Mouse (Mus musculus) CH12.LX (cell line): ENCODE results near the gene Kcnj15. TPM values are rescaled to one million over a fixed set of nuclear protein-coding genes. Genes with fewer than 3 reads are reported as not detected.

Source experiments
- DNase-seq: peaks from one replicate; pipeline ENCODE4 v3.0.0-alpha.2; 2013; ENCODE audit errors: extremely low read depth
- H3K27ac ChIP-seq: 2 replicates; pipeline ENCODE4 v1.5.1; 2012; ENCODE audit warnings: low read depth, mild to moderate bottlenecking, control low read depth, moderate library complexity; ENCODE audit not compliant: insufficient read depth
- H3K27me3 ChIP-seq: replicated peaks from 2 replicates; pipeline ENCODE3; 2012; ENCODE audit warnings: inconsistent platforms
- H3K36me3 ChIP-seq, 2 experiments: replicated peaks in 1 of 2; 2 replicates each; pipeline versions ENCODE3 to v1.6.1; 2012; ENCODE audit warnings: inconsistent platforms in 1 of 2, low read length in 1 of 2, mild to moderate bottlenecking in 1 of 2, mixed read lengths in 1 of 2, moderate library complexity in 1 of 2; ENCODE audit not compliant: control insufficient read depth in 1 of 2, insufficient read depth in 1 of 2
- H3K4me1 ChIP-seq, 2 experiments: 2 replicates each; pipeline ENCODE4 v1.6.1; 2012; ENCODE audit warnings: inconsistent platforms in 1 of 2, moderate library complexity in 1 of 2; ENCODE audit not compliant: insufficient read depth in 2 of 2, control insufficient read depth in 1 of 2
- H3K4me2 ChIP-seq: 2 replicates; pipeline ENCODE4 v1.6.1; 2012; ENCODE audit warnings: low read depth, mild to moderate bottlenecking, control low read depth; ENCODE audit not compliant: poor library complexity, insufficient read depth, severe bottlenecking
- H3K4me3 ChIP-seq, 3 experiments: fragments of 150-350 bp in 1 of 3; sonication (generic) in 1 of 3; replicated peaks in 1 of 3; 2 replicates each; pipeline versions ENCODE3 to v1.5.1; 2011 to 2012; ENCODE audit warnings: low read depth in 2 of 3, low read length in 2 of 3, mild to moderate bottlenecking in 2 of 3, moderate library complexity in 2 of 3, control low read depth in 1 of 3, improper control_type of control experiment in 1 of 3, inconsistent platforms in 1 of 3, mixed read lengths in 1 of 3; ENCODE audit not compliant: poor library complexity in 1 of 3
- H3K79me2 ChIP-seq: replicated peaks from 2 replicates; pipeline ENCODE4 v1.6.1; 2012; ENCODE audit warnings: mild to moderate bottlenecking, moderate library complexity; ENCODE audit not compliant: control insufficient read depth, poor library complexity, insufficient read depth, severe bottlenecking; ENCODE audit errors: extremely low read depth
- H3K9ac ChIP-seq: 2 replicates; pipeline ENCODE4 v1.6.1; 2012; ENCODE audit warnings: low read depth, mild to moderate bottlenecking, control low read depth, moderate library complexity; ENCODE audit not compliant: insufficient read depth
- H3K9me3 ChIP-seq: replicated peaks from 2 replicates; pipeline ENCODE3; 2012; ENCODE audit warnings: low read length, inconsistent platforms, mixed read lengths
- BHLHE40 ChIP-seq: IDR thresholded peaks from 2 replicates; pipeline ENCODE4 v1.6.1; 2011; ENCODE audit warnings: mild to moderate bottlenecking, low read depth, low read length, improper control_type of control experiment
- CHD2 ChIP-seq: IDR thresholded peaks from 2 replicates; pipeline ENCODE4 v1.6.1; 2011; ENCODE audit warnings: low read length, improper control_type of control experiment
- E2F4 ChIP-seq: IDR thresholded peaks from 2 replicates; pipeline ENCODE4 v1.6.1; 2011; ENCODE audit warnings: low read depth, low read length, improper control_type of control experiment; ENCODE audit not compliant: insufficient replicate concordance
- ELF1 ChIP-seq: IDR thresholded peaks from 2 replicates; pipeline ENCODE4 v1.6.1; 2014; ENCODE audit warnings: low read depth, mild to moderate bottlenecking, inconsistent platforms, low read length, improper control_type of control experiment
- EP300 ChIP-seq: IDR thresholded peaks from 2 replicates; pipeline ENCODE4 v1.6.1; 2011; ENCODE audit warnings: low read length, improper control_type of control experiment
- ETS1 ChIP-seq: conservative IDR thresholded peaks from 2 replicates; pipeline ENCODE4 v1.6.1; 2012; ENCODE audit warnings: low read depth, mild to moderate bottlenecking, inconsistent platforms, low read length, improper control_type of control experiment, moderate library complexity
- GABPA ChIP-seq: IDR thresholded peaks from 2 replicates; pipeline ENCODE4 v1.6.1; 2012; ENCODE audit warnings: low read depth, low read length, improper control_type of control experiment, inconsistent platforms; ENCODE audit not compliant: insufficient replicate concordance
- HCFC1 ChIP-seq: IDR thresholded peaks from 2 replicates; pipeline ENCODE4 v1.6.1; 2012; ENCODE audit warnings: low read depth, mild to moderate bottlenecking, inconsistent platforms, low read length, improper control_type of control experiment
- JUN ChIP-seq: IDR thresholded peaks from 2 replicates; pipeline ENCODE4 v1.6.1; 2011; ENCODE audit warnings: low read depth, mild to moderate bottlenecking, low read length, improper control_type of control experiment, moderate library complexity; ENCODE audit not compliant: insufficient read depth
- JUND ChIP-seq: conservative IDR thresholded peaks from 2 replicates; pipeline ENCODE4 v1.6.1; 2011; ENCODE audit warnings: low read depth, low read length, improper control_type of control experiment
- MAX ChIP-seq: IDR thresholded peaks from 2 replicates; pipeline ENCODE4 v1.6.1; 2011; ENCODE audit warnings: low read length, improper control_type of control experiment
- MEF2A ChIP-seq: IDR thresholded peaks from 2 replicates; pipeline ENCODE4 v1.6.1; 2014; ENCODE audit warnings: low read depth, mild to moderate bottlenecking, inconsistent platforms, low read length, improper control_type of control experiment, borderline replicate concordance
- MXI1 ChIP-seq: IDR thresholded peaks from 2 replicates; pipeline ENCODE4 v1.6.1; 2011; ENCODE audit warnings: mild to moderate bottlenecking, low read depth, low read length, improper control_type of control experiment
- MYC ChIP-seq: IDR thresholded peaks from 2 replicates; pipeline ENCODE4 v1.6.1; 2011; ENCODE audit warnings: low read depth, mild to moderate bottlenecking, improper control_type of control experiment, low read length
- NELFE ChIP-seq: IDR thresholded peaks from 2 replicates; pipeline ENCODE4 v1.6.1; 2011; ENCODE audit warnings: low read depth, low read length, improper control_type of control experiment
- NRF1 ChIP-seq: IDR thresholded peaks from 2 replicates; pipeline ENCODE4 v1.6.1; 2014; ENCODE audit warnings: low read depth, mild to moderate bottlenecking, inconsistent platforms, low read length, improper control_type of control experiment, moderate library complexity
- PAX5 ChIP-seq: IDR thresholded peaks from 2 replicates; pipeline ENCODE4 v1.6.1; 2012; ENCODE audit warnings: low read length, inconsistent platforms, mixed read lengths
- POLR2A ChIP-seq: IDR thresholded peaks from 2 replicates; pipeline ENCODE4 v1.6.1; 2011; ENCODE audit warnings: low read depth, mild to moderate bottlenecking, improper control_type of control experiment, low read length
- POLR2AphosphoS2 ChIP-seq: IDR thresholded peaks from 2 replicates; pipeline ENCODE4 v1.6.1; 2011; ENCODE audit warnings: low read depth, low read length, improper control_type of control experiment
- RAD21 ChIP-seq: IDR thresholded peaks from 2 replicates; pipeline ENCODE4 v1.6.1; 2011; ENCODE audit warnings: low read depth, mild to moderate bottlenecking, low read length, improper control_type of control experiment, moderate library complexity
- RCOR1 ChIP-seq: conservative IDR thresholded peaks from 2 replicates; pipeline ENCODE4 v1.6.1; 2012; ENCODE audit warnings: low read depth, mild to moderate bottlenecking, inconsistent platforms, low read length, improper control_type of control experiment
- SIN3A ChIP-seq: IDR thresholded peaks from 2 replicates; pipeline ENCODE4 v1.6.1; 2012; ENCODE audit warnings: low read length, improper control_type of control experiment, inconsistent platforms
- SMC3 ChIP-seq: IDR thresholded peaks from 2 replicates; pipeline ENCODE4 v1.6.1; 2011; ENCODE audit warnings: low read depth, low read length, improper control_type of control experiment
- TBP ChIP-seq: conservative IDR thresholded peaks from 2 replicates; pipeline ENCODE4 v1.6.1; 2011; ENCODE audit warnings: low read depth, low read length, improper control_type of control experiment
- TCF12 ChIP-seq: IDR thresholded peaks from 2 replicates; pipeline ENCODE4 v1.6.1; 2014; ENCODE audit warnings: low read depth, mild to moderate bottlenecking, inconsistent platforms, low read length, improper control_type of control experiment
- UBTF ChIP-seq: IDR thresholded peaks from 2 replicates; pipeline ENCODE4 v1.6.1; 2012; ENCODE audit warnings: low read depth, mild to moderate bottlenecking, inconsistent platforms, low read length, improper control_type of control experiment, moderate library complexity
- USF1 ChIP-seq: IDR thresholded peaks from 2 replicates; pipeline ENCODE4 v1.6.1; 2014; ENCODE audit warnings: low read depth, mild to moderate bottlenecking, inconsistent platforms, low read length, improper control_type of control experiment
- USF2 ChIP-seq: conservative IDR thresholded peaks from 2 replicates; pipeline ENCODE4 v1.6.1; 2011; ENCODE audit warnings: low read depth, low read length, improper control_type of control experiment
- ZC3H11A ChIP-seq: IDR thresholded peaks from 2 replicates; pipeline ENCODE4 v1.6.1; 2012; ENCODE audit warnings: low read depth, mild to moderate bottlenecking, inconsistent platforms, low read length, improper control_type of control experiment
- ZKSCAN1 ChIP-seq: IDR thresholded peaks from 2 replicates; pipeline ENCODE4 v1.6.1; 2012; ENCODE audit warnings: low read depth, inconsistent platforms, low read length, improper control_type of control experiment, borderline replicate concordance
- ZMIZ1 ChIP-seq: IDR thresholded peaks from 2 replicates; pipeline ENCODE4 v1.6.1; 2012; ENCODE audit warnings: low read depth, mild to moderate bottlenecking, inconsistent platforms, low read length, improper control_type of control experiment
- ZNF384 ChIP-seq: IDR thresholded peaks from 2 replicates; pipeline ENCODE4 v1.6.1; 2012; ENCODE audit warnings: low read depth, low read length, improper control_type of control experiment, inconsistent platforms
- dilution Hi-C: fragments of 300-500 bp; cut with MboI; formaldehyde crosslinking; loops from 2 replicates; pipeline ENCODE4 v1.14.3; 2020; ENCODE audit warnings: low sequenced_read_pairs; ENCODE audit not compliant: extremely low pct_unique_long_range_greater_than_20kb, extremely low pct_ligation_motif_present
- in situ Hi-C: fragments of 300-500 bp; cut with MboI; formaldehyde crosslinking; loops from 3 replicates; pipeline ENCODE4 v1.14.3; 2019; ENCODE audit warnings: low sequenced_read_pairs, low pct_ligation_motif_present, low pct_unique_long_range_greater_than_20kb, mixed read lengths
- polyA plus RNA-seq: library from polyadenylated mRNA; unstranded; fragments of >175 nt; gene quantifications from 2 replicates; pipeline ENCODE4 v1.2.1, GENCODE M21; 2012; ENCODE audit warnings: low read depth; ENCODE audit not compliant: insufficient read length
- total RNA-seq, 2 experiments: library from RNA; depleted of rRNA; stranded (reverse); fragments of 300-350 nt in 1 of 2; fragments of >200 nt in 1 of 2; gene quantifications; 2 replicates each; pipeline ENCODE4 v1.2.3; 2012 to 2014

The Kcnj15 gene
- total and polyA plus RNA-seq, 3 experiments = 0.37 to 1.1 (median 0.51) TPM

DNA sequence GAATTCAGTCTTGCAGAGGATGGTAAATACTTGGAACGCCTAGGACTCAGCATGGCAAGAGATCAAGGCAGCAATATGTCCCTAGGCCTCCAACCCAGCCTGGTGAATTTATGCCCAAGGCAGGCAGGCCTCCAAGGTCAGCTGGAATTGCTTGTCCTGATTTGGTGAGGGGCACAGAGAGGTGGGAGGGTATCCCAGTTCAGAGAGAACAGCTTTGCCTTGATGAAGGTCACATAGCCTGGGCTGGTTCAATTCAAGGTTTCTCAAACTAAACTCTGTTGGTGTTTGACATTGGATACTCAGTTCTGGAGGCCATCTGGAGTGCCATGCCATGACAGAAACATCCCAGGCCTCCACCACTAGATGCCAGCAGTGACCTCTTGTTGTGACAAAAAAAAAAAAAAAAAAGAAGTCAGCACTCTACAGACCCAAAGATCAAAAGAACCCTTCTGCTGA is 48.3 kb upstream of the Kcnj15 start (continued):
- no peak for TF ChIP-seq POLR2AphosphoS2
- TF ChIP-seq ZNF384 = peak; percentile 100
- no peak for TF ChIP-seq GABPA
- no peak for TF ChIP-seq PAX5
- TF ChIP-seq USF2 = no peak
- TF ChIP-seq NRF1 = 0 out of 2 replicates have a peak, but pooled peaks have one; percentile 27
- TF ChIP-seq NELFE = peak; percentile 54; the same call in 1 of the 2 replicates
- TF ChIP-seq ETS1 = 0 out of 2 replicates have a peak, but pooled peaks have one; percentile 29
- TF ChIP-seq MEF2A = peak; percentile 75
- TF ChIP-seq MXI1 = no peak
- TF ChIP-seq SIN3A = peak; percentile 63; the same call in 1 of the 2 replicates
- TF ChIP-seq MAX = peak; percentile 60
- TF ChIP-seq POLR2A = no peak
- TF ChIP-seq EP300 = peak; percentile 26; the same call in 1 of the 2 replicates
- peak; percentile 55; the same call in 1 of the 2 replicates for TF ChIP-seq UBTF
- TF ChIP-seq ZMIZ1 = no peak
- TF ChIP-seq CHD2 = no peak
- TF ChIP-seq JUND = peak; percentile 61

DNA sequence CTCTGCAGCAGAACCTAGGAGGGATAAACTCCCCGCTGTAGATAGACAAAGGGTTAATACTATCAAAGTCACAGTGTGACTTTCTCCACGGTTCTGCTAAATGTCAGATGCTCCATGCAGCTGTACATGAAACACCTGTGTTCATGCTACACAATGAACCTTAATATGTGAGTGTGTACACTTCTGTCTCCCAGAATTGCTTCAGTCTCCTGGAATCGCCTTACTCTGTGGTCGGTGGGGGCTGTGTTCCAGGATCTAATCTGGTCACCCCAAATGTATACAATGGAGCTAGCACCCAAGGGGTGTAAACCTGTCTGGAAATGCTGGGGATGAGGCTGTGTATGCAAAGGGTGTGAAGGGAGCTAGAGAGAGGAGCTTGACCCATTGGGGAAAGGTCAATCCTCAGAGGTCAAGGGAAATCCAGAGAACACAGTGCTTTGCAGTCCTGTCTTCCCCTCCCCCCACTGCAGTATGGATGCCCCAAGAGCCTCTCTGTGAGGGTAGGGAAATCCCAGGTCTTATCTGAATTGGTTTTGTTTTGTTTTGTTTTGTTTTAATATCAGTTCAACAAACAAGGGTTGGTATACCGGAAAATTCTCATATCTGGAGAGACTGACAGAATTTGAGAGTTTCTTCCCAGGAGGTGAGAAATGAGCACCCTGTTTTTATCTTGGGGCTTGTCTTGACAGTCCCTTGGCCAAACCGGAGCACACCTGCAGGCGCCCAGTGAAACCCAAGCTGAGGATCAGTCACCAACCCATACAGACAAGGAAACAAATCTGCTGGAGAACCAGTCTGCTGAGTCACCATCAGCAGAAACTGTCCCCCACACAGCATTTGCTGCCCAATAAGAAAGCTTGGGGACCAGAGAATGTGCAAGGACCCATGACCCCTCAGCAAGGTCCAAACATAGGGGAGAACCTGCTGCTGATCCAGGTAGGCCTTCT is 42.8 kb upstream of the Kcnj15 start:
- Histone ChIP-seq H3K9me3 (peaks cover under 1% of the 10 kb centered on the region), H3K36me3 (no peaks in the 10 kb centered on the region), H3K79me2 (no peaks in the 10 kb centered on the region), H3K4me1 (peaks cover 10 to 27% of the 10 kb centered on the region in 2 experiments), H3K4me2 (peak overlapping the region; percentile 22; the same call in 1 of the 2 replicates), H3K4me3 (peak overlapping the region in 1 of 3 experiments; percentile 0), H3K27ac (peak overlapping the region; percentile 21; the same call in 1 of the 2 replicates), H3K9ac (no peak overlapping the region), H3K27me3 (no peaks in the 10 kb centered on the region)
- in situ Hi-C loops (loop anchor here (5.0 to 10.0 kb wide), 2 partner anchors 38 to 220 kb away; no protein-coding TSS in a partner anchor), dilution Hi-C loops (no loop called here)
- peak; percentile 59 for DNase-seq
- TF ChIP-seq ZNF384 (no peak), SMC3 (no peak), TBP (0 out of 2 replicates have a peak, but pooled peaks have one; percentile 1), RCOR1 (peak; percentile 43; the same call in 1 of the 2 replicates), GABPA (no peak; the same call in 1 of the 2 replicates), ELF1 (no peak), HCFC1 (no peak), UBTF (no peak), MXI1 (0 out of 2 replicates have a peak, but pooled peaks have one; percentile 22), SIN3A (no peak; the same call in 1 of the 2 replicates), ZC3H11A (no peak), TCF12 (peak; percentile 79), E2F4 (no peak), EP300 (peak; percentile 73), PAX5 (no peak), USF2 (no peak), RAD21 (no peak), MYC (no peak), JUND (peak; percentile 36; the same call in 1 of the 2 replicates), USF1 (no peak), ZKSCAN1 (no peak), POLR2A (no peak), POLR2AphosphoS2 (no peak), BHLHE40 (peak; percentile 33; the same call in 1 of the 2 replicates), JUN (no peak), NELFE (no peak)
